Mouse (Mus musculus) cortical plate, adult 2 months (tissue): Measurements from ENCODE around the gene Pla2g4a. TPM values are rescaled to one million over a fixed set of nuclear protein-coding genes. Genes with fewer than 3 reads are reported as not detected.

Source experiments
- H3K27ac ChIP-seq: fragments of 200-500 bp; 2 replicates; pipeline ENCODE4 v1.5.1; 2012; ENCODE audit warnings: low read length, control low read depth, inconsistent platforms; ENCODE audit not compliant: insufficient read depth
- H3K4me1 ChIP-seq: fragments of 200-500 bp; 2 replicates; pipeline ENCODE4 v1.6.1; 2011; ENCODE audit warnings: low read length; ENCODE audit not compliant: control insufficient read depth, insufficient read depth
- H3K4me3 ChIP-seq: fragments of 200-500 bp; 2 replicates; pipeline ENCODE4 v1.5.1; 2011; ENCODE audit warnings: mild to moderate bottlenecking, low read length, control low read depth; ENCODE audit not compliant: insufficient read depth
- CTCF ChIP-seq: fragments of 200-500 bp; IDR thresholded peaks from 2 replicates; pipeline ENCODE4 v1.5.1; 2011; ENCODE audit warnings: mild to moderate bottlenecking, control low read depth, low read length; ENCODE audit not compliant: insufficient read depth; ENCODE audit errors: extremely low read depth
- POLR2A ChIP-seq: fragments of 200-500 bp; IDR thresholded peaks from 2 replicates; pipeline ENCODE4 v1.6.1; 2011; ENCODE audit warnings: mild to moderate bottlenecking, low read length, control low read depth; ENCODE audit not compliant: insufficient read depth; ENCODE audit errors: extremely low read depth
- polyA plus RNA-seq: library from polyadenylated mRNA; depleted of rRNA; stranded (reverse); fragments of >200 nt; gene quantifications from 2 replicates; pipeline ENCODE4 v1.2.3, GENCODE M21; 2012

The Pla2g4a gene
- polyA plus RNA-seq, 1 experiment = 4.6 TPM

DNA sequence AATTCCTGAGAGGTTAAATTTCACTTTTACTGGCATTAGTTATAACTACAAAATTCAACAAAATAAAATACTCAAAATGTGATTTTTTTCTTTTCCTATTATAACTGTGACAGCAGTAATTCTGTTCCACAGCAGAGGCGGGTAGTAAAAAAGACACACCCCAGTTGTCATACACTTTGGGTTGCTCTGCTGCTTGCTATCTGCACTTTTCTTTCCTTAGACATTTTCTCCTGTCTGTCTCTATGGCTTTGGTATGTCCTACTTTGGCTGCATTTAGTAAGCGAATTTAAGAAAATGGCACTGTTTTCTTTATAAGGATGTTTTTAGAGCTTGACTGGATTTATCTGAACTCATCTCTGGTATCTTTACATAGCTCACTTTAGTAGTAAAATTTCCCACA is 98.9 kb downstream of the Pla2g4a start:
- H3K4me3 ChIP-seq = no peak overlapping the region
- TF ChIP-seq POLR2A (no peak), CTCF (no peak)
- H3K4me1 ChIP-seq = peaks cover 12% of the 10 kb centered on the region
- H3K27ac ChIP-seq = no peak overlapping the region

DNA sequence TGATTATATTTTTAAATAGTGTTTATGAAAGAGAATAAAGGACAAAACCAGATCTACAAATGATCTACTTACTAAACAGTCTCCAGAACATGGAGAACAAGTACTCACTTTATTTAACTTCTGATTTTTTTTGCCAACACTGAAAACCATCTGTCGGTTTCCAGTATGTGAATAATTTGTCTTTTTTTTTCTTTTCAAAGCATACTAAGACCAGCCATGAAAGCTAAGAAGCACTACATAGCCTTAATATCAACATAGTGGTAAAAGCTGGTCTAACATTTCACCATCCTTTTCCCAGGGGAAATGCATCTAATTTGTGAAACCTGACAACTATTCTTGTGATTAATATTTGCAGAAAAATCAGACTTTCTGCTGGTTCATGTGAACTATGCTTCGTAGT is 99.5 kb downstream of the Pla2g4a start:
- TF ChIP-seq CTCF = no peak
- no peak overlapping the region for H3K27ac ChIP-seq
- H3K4me3 ChIP-seq = no peak overlapping the region
- H3K4me1 ChIP-seq = peaks cover 10% of the 10 kb centered on the region

DNA sequence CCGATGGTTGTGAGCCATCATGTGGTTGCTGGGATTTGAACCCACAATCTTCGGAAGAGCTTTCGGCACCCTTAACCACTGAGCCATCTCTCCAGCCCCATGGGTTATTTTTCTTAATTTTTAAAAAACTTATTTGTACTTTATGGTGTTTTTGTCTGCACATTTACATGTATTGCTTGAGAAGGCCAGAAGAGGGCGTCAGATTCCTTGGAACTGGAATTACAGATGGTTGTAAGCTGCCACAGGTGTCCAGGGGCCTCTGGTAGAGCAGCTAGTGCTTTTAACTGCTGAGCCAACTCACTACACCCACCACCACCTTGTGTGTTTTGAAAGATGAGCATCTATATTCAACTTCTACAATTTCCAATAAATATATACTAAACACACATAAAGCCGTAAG is 102.4 kb downstream of the Pla2g4a start:
- TF ChIP-seq CTCF = peak; percentile 13; the same call in 1 of the 2 replicates
- TF ChIP-seq POLR2A = no peak
- Histone ChIP-seq H3K4me1 (peaks cover 6% of the 10 kb centered on the region), H3K27ac (no peak overlapping the region), H3K4me3 (no peak overlapping the region)

DNA sequence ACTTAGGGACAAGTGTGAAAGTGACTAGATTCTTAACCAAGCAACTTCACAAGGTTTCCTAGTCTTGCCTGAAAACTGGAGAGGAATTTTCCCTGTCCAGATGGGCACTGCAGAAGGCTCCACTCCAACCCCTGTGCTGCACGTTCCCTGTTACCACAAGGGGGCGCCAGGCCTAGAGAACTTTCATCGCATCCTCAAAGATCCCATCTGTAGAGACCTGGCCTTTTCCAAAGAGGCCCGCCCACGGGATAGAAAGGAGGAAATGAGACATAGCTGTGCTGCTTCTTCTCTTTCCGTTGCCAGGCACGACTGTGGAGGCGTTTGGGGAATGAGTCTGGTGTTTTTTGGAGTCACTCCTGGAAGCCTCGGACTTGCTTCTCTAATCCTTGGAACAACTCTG is 104.4 kb downstream of the Pla2g4a start:
- H3K4me1 ChIP-seq = peaks cover 3% of the 10 kb centered on the region
- H3K27ac ChIP-seq = no peak overlapping the region
- TF ChIP-seq POLR2A (no peak), CTCF (peak; percentile 58)
- H3K4me3 ChIP-seq = no peak overlapping the region

DNA sequence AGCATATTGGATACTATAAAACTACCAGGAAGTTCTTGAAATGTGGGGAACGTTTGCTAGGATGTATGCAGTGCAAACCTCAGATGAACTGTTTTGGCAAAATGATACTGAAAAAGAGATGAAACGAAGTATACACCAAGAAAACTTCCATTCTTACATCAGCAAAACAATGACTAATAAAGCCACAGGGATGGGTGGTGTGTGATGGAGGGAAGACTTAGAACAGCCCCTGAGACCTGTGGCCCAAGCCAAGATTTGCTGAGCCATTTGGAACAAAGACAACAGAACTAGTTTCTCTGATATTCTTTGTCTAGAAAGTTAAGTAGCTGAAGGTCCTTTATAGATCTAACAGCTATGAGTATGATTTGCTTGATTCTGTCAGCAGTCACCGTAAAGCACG is 105.5 kb downstream of the Pla2g4a start:
- TF ChIP-seq POLR2A = no peak
- TF ChIP-seq CTCF = no peak
- Histone ChIP-seq H3K4me3 (no peak overlapping the region), H3K27ac (no peak overlapping the region), H3K4me1 (peaks cover 3% of the 10 kb centered on the region)

DNA sequence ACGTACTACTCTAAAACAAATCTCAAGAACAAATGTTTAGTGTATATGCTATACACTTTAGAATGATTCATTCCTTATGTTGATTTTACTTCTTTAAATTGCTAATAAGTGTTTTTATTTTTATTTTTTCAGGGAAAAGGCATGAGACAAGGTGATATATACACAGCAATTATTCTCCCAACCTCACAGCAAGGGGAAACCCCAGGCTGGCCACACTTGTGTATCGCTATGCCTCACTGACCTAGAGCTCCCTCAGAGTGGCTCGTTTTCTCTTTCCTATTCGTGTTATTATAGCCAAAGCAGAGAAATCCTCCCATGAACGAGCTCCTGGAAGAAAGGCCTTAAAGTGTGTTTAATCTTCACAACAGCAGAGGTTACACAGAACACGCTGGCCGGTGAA is 106.2 kb downstream of the Pla2g4a start:
- TF ChIP-seq CTCF = no peak
- H3K4me3 ChIP-seq = no peak overlapping the region
- H3K4me1 ChIP-seq = peaks cover 3% of the 10 kb centered on the region
- H3K27ac ChIP-seq = no peak overlapping the region

DNA sequence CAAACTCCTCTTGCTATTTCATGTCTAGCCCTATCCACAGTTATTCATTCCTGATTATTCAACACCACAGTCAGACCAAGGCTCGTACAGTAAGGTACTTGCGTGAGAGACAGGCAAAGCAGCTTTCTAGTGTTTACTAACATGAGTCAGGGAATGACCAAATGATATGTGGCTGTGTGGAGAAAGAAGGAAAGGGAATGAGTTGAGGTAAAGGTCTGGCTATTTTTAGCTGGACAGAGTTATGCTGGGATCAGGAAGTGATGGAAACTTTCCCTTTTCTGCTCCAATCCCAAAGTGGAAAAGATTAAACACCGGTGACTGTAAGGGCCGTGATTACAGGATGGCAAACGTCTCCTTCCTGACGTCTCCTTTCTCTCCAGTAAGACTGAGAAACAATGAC is 114.4 kb downstream of the Pla2g4a start:
- Histone ChIP-seq H3K4me3 (no peak overlapping the region), H3K4me1 (no peaks in the 10 kb centered on the region), H3K27ac (no peak overlapping the region)
- TF ChIP-seq CTCF = no peak
- TF ChIP-seq POLR2A = no peak

DNA sequence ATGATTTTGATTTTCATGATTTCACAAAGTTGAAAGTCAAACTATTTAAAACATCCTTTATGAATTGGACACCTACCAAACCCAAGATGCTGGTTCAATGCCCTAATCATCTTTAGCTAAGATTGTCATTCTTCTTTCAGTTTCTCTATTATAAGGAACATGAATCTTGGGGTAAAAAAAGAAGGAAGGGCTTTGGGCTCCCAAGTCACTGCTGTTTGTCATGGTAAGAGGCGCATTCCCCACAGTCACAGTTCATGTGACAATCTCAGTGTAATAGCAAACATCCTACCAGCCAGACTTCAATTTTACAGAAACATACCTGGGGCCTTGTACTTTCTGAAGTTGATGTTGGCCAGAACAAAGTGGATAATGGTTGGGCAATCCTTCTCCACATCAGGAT is 119.2 kb downstream of the Pla2g4a start:
- Histone ChIP-seq H3K4me3 (no peak overlapping the region), H3K4me1 (no peaks in the 10 kb centered on the region), H3K27ac (no peak overlapping the region)
- no peak for TF ChIP-seq POLR2A
- no peak for TF ChIP-seq CTCF

DNA sequence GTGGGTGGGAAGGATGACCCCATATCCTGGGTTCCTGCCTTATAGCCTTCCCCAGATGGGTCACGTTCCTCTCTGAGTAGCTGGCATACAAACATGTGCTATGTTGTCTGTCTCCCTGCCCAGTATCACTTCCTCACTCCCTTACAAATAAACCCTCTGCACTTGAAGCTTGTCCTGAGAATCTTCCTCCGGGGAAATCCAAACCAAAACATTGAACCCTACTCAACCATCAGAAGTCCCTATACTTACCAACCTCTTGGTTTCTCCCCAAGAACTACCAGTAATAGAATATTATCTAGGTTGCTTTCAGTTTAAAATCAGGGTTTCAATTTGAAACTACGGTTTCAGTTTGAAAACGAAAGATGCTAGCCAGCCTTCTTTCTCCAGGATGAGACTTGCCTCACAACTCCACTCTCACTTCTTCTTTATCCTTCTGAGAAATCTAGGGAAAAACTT is 120.1 kb downstream of the Pla2g4a start:
- no peak overlapping the region for H3K4me3 ChIP-seq
- no peak overlapping the region for H3K27ac ChIP-seq
- no peaks in the 10 kb centered on the region for H3K4me1 ChIP-seq
- TF ChIP-seq CTCF = no peak
- no peak for TF ChIP-seq POLR2A

DNA sequence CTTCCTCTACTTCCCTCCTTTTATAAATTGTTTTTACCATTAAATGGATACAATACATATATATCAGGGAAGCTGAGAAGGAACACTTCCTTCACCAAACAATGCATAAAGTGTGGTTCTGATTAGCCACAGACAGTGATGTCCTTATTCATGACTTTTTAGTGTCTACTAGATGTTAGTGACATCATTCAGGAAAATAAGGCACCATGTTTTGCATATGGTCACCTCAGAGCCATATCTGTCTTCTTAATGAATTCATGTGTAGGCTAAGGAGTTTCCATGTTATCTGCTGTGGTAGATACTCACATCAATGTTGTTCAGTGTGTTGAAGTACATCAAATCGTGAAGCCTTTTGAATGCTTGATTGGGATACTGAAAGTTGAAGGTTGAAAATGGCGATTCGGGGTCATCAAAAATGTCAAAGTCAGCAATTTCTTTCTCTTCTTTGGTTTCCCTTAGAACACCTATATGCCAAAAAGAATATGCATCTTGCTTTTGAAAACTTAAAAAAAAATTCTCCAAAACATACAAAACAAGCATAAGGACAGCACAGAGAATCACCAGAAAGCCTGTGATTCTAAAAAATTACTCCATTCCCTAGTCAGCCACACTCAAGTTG is 120.7 kb downstream of the Pla2g4a start:
- TF ChIP-seq CTCF (no peak), POLR2A (no peak)
- Histone ChIP-seq H3K4me1 (no peaks in the 10 kb centered on the region), H3K27ac (no peak overlapping the region), H3K4me3 (no peak overlapping the region)

DNA sequence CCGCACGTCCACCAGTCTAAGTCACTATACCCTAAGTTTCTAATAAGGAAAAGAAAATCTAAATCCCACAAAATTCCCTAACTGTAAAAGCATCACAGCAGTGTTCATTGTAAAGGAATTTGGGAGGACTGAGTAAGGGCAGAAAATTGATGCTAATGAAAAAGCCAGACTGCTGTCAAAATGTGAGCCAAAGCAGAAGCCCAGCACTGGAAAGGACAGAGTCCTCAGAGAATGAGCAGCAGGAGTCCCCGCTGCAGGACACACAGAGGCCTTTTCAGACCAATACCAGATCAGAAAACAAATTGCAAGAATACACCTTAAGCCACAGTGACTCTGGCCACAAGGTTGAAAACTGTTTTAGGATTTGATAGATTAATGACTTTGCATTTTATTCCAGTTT is 124.6 kb downstream of the Pla2g4a start:
- H3K4me1 ChIP-seq = no peaks in the 10 kb centered on the region
- H3K27ac ChIP-seq = no peak overlapping the region
- TF ChIP-seq POLR2A = no peak
- TF ChIP-seq CTCF = no peak
- H3K4me3 ChIP-seq = no peak overlapping the region
